Mouse (Mus musculus) heart, adult 8-10 months (tissue): Measurements from ENCODE around the gene Ntn1. TPM values are rescaled to one million over a fixed set of nuclear protein-coding genes. Genes with fewer than 3 reads are reported as not detected.

Source experiments
- DNase-seq: peaks from one replicate; pipeline ENCODE4 v3.0.0; 2022; ENCODE audit warnings: low spot score
- total RNA-seq, 4 experiments: library from RNA; stranded (reverse); gene quantifications; 2 replicates each; pipeline ENCODE4 v1.2.4; 2022

Ntn1 gene
- total RNA-seq, 4 experiments from 2014 or later = 62.6 to 88.8 (median 70.8) TPM

GRCm38 (mm10) chr11:68270730-68271467, 129.7 kb downstream of the Ntn1 start:
- no peak for DNase-seq

GRCm38 (mm10) chr11:68264276-68264675, 136.3 kb downstream of the Ntn1 start:
- peak; percentile 54 for DNase-seq

GRCm38 (mm10) chr11:68263100-68263499, 137.5 kb downstream of the Ntn1 start:
- DNase-seq = no peak

GRCm38 (mm10) chr11:68261162-68261892, 139.3 kb downstream of the Ntn1 start:
- DNase-seq = peak; percentile 23

GRCm38 (mm10) chr11:68260399-68260798, 140.2 kb downstream of the Ntn1 start:
- DNase-seq = no peak

GRCm38 (mm10) chr11:68258498-68258897, 142.1 kb downstream of the Ntn1 start:
- DNase-seq = no peak

- DNase-seq = no peak
Measured at GRCm38 (mm10) chr11:68253531-68253930, 147.1 kb downstream of the Ntn1 start.

- DNase-seq = no peak
Measured at GRCm38 (mm10) chr11:68250106-68250505, 150.5 kb downstream of the Ntn1 start.

- DNase-seq = no peak
Measured at GRCm38 (mm10) chr11:68247897-68248296, 152.7 kb downstream of the Ntn1 start.

GRCm38 (mm10) chr11:68244992-68245261, 155.7 kb downstream of the Ntn1 start:
- DNase-seq = no peak

- DNase-seq = no peak
Measured at GRCm38 (mm10) chr11:68244254-68244991, 156.2 kb downstream of the Ntn1 start.

- DNase-seq = no peak
Measured at GRCm38 (mm10) chr11:68239756-68240155, 160.9 kb downstream of the Ntn1 start.

GRCm38 (mm10) chr11:68233469-68233965, 167.1 kb downstream of the Ntn1 start:
- DNase-seq = no peak

GRCm38 (mm10) chr11:68231558-68231957, 169.1 kb downstream of the Ntn1 start:
- no peak for DNase-seq

GRCm38 (mm10) chr11:68228941-68229665, 171.5 kb downstream of the Ntn1 start:
- DNase-seq = no peak

- DNase-seq = no peak
Measured at GRCm38 (mm10) chr11:68227837-68228236, 172.8 kb downstream of the Ntn1 start.

- no peak for DNase-seq
Measured at GRCm38 (mm10) chr11:68226654-68227057, 174.0 kb downstream of the Ntn1 start.

- DNase-seq = no peak
Measured at GRCm38 (mm10) chr11:68223143-68223542, 177.5 kb downstream of the Ntn1 start.

- no peak for DNase-seq
Measured at GRCm38 (mm10) chr11:68222209-68222608, 178.4 kb downstream of the Ntn1 start.

- no peak for DNase-seq
Measured at GRCm38 (mm10) chr11:68220733-68221132, 179.9 kb downstream of the Ntn1 start.

- DNase-seq = no peak
Measured at GRCm38 (mm10) chr11:68216041-68216440, 184.6 kb downstream of the Ntn1 start.
